Mouse (Mus musculus) lung, adult 2 months (tissue): ENCODE data around the gene Nmt1. TPM values are rescaled to one million over a fixed set of nuclear protein-coding genes. Genes with fewer than 3 reads are reported as not detected.

ENCODE experiments used
- DNase-seq: peaks from one replicate; pipeline ENCODE4 v3.0.0; 2022
- H3K4me1 ChIP-seq: fragments of 200-500 bp; 2 replicates; pipeline ENCODE4 v1.6.1; 2011; ENCODE audit warnings: low read length; ENCODE audit not compliant: control insufficient read depth, insufficient read depth
- H3K4me3 ChIP-seq: fragments of 200-500 bp; replicated peaks from 2 replicates; pipeline ENCODE3; 2011; ENCODE audit warnings: low read depth, mild to moderate bottlenecking, control low read depth, low read length; ENCODE audit errors: extremely low read depth
- CTCF ChIP-seq: fragments of 200-500 bp; IDR thresholded peaks from 2 replicates; pipeline ENCODE4 v1.5.1; 2011; ENCODE audit warnings: mild to moderate bottlenecking, low read length, control low read depth; ENCODE audit not compliant: insufficient read depth
- POLR2A ChIP-seq: fragments of 200-500 bp; IDR thresholded peaks from 2 replicates; pipeline ENCODE4 v1.6.1; 2011; ENCODE audit warnings: low read depth, mild to moderate bottlenecking, control low read depth, low read length, borderline replicate concordance; ENCODE audit errors: extremely low read depth
- WGBS: fragments of 180-500 bp; shearing (Covaris S2); methylation state at CpG from one replicate; pipeline ENCODE4 v1.1.7; 2018; 5-methylcytosine and 5-hydroxymethylcytosine counted together
- polyA plus RNA-seq: library from polyadenylated mRNA; depleted of rRNA; stranded (reverse); fragments of >200 nt; gene quantifications from 2 replicates; pipeline ENCODE4 v1.2.3, GENCODE M21; 2012

The Nmt1 gene
- polyA plus RNA-seq, 1 experiment = 32.2 TPM

- no peak for TF ChIP-seq CTCF
- WGBS = 67% methylated on average over 6 of the region's 6 CpGs
Measured at GRCm38 (mm10) chr11:103035007-103035406, 7.0 kb downstream of the Nmt1 start.

GRCm38 (mm10) chr11:103036881-103037465, 9.0 kb downstream of the Nmt1 start:
- no peak for DNase-seq
- 79% methylated on average over 8 of the region's 8 CpGs for WGBS
- TF ChIP-seq CTCF (no peak), POLR2A (no peak)
- no peak overlapping the region for H3K4me3 ChIP-seq
- peaks cover 14% of the 10 kb centered on the region for H3K4me1 ChIP-seq

More at GRCm38 (mm10) chr11:103035007-103035406, 7.0 kb downstream of the Nmt1 start:
- DNase-seq = no peak
- Histone ChIP-seq H3K4me3 (no peak overlapping the region), H3K4me1 (peaks cover 14% of the 10 kb centered on the region)

- TF ChIP-seq POLR2A (no peak), CTCF (no peak)
- H3K4me1 ChIP-seq = peaks cover 7% of the 10 kb centered on the region
- DNase-seq = no peak
- H3K4me3 ChIP-seq = no peak overlapping the region
- WGBS = 54% methylated on average over 6 of the region's 6 CpGs
Measured at GRCm38 (mm10) chr11:103038037-103038436, 10.0 kb downstream of the Nmt1 start.

- peaks cover 1% of the 10 kb centered on the region; the same call in 1 of the 2 replicates for H3K4me1 ChIP-seq
- whole genome bisulfite sequencing = 43% methylated on average over 4 of the region's 4 CpGs
- DNase-seq = no peak
- no peak for TF ChIP-seq CTCF
- no peak for TF ChIP-seq POLR2A
- H3K4me3 ChIP-seq = no peak overlapping the region
Measured at GRCm38 (mm10) chr11:103042828-103043227, 14.8 kb downstream of the Nmt1 start.

DNA sequence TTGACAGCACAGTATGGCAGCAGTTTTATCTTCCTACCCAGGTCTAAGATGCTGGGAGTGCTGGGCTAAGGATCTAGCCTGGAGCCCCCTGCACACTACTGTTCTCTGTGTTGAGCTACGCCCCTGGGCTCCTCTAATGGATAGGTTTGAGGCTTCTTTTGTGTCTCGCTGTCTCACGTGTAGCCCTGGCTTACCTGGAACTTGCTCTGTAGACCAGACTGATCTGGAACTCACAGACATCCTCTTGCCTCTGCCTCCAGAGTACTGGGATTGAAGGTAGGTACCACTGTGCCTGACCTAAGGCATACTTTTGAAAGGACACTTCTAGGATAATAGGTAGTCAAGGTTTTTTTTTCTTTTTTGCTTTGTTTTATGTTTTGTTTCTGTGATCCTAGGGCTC, 16.0 kb downstream of the Nmt1 start:
- Histone ChIP-seq H3K4me3 (no peak overlapping the region), H3K4me1 (no peaks in the 10 kb centered on the region)
- 96% methylated on average over 3 of the region's 3 CpGs for WGBS
- DNase-seq = no peak
- TF ChIP-seq CTCF (no peak), POLR2A (no peak)

GRCm38 (mm10) chr11:103046286-103046685, 18.3 kb downstream of the Nmt1 start:
- WGBS = 59% methylated on average over 8 of the region's 8 CpGs
- H3K4me3 ChIP-seq = no peak overlapping the region
- DNase-seq = no peak
- TF ChIP-seq CTCF = no peak
- TF ChIP-seq POLR2A = no peak
- H3K4me1 ChIP-seq = peaks cover 5% of the 10 kb centered on the region

GRCm38 (mm10) chr11:103049611-103050010, 21.6 kb downstream of the Nmt1 start:
- Histone ChIP-seq H3K4me1 (peaks cover 9% of the 10 kb centered on the region), H3K4me3 (no peak overlapping the region)
- WGBS = 75% methylated on average over 5 of the region's 5 CpGs
- DNase-seq = no peak
- no peak for TF ChIP-seq CTCF
- no peak for TF ChIP-seq POLR2A

DNA sequence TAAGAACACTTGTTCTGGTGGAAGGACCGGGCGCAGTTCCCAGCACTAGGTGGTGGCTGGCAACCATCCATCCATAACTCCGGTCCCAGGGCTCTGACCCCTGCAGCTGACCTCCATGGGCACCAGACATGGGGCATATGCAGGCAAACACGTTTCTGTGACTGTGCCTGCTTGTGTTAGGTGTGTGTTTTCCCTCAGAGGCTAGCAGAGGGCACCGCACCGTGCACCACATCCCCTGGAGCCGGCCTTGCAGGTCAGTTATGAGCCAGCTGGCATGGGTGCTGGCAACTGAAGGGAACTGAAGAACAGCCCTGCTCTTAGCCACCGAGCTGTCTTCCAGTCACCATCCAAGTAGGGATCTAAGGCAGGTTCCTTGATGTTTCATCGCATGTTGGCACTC, 22.2 kb downstream of the Nmt1 start:
- DNase-seq = no peak
- Histone ChIP-seq H3K4me3 (no peak overlapping the region), H3K4me1 (peaks cover 9% of the 10 kb centered on the region)
- TF ChIP-seq CTCF (no peak), POLR2A (no peak)
- 62% methylated on average over 9 of the region's 9 CpGs for WGBS

DNA sequence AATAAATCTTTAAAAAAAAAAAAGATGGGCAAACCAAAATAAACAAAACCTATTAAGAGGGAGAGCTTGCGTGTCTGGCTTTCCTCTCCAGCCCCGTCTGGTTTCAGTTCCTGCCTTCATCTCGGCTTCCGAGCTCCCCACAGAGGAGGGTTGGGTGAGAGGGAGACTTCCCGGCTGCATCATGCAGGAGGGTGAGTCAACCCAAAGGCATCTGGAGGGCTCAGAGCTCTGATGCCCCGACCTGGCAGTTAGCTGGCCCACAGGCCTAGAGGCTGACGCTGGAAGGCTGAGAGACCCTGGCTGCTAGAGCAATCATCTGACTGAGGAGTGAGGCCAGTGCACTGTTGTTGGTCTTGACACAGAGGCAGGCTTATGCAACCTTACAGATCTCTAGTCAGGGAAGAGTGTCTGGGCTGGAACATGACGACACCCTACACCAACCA, 23.3 kb downstream of the Nmt1 start:
- Histone ChIP-seq H3K4me3 (no peak overlapping the region), H3K4me1 (peaks cover 9% of the 10 kb centered on the region)
- peak; percentile 70 for DNase-seq
- TF ChIP-seq CTCF (no peak), POLR2A (no peak)
- WGBS = 23% methylated on average over 8 of the region's 8 CpGs

- DNase-seq = no peak
- H3K4me1 ChIP-seq = peaks cover 9% of the 10 kb centered on the region
- TF ChIP-seq CTCF (no peak), POLR2A (no peak)
- WGBS = 85% methylated on average over 6 of the region's 6 CpGs
- no peak overlapping the region for H3K4me3 ChIP-seq
Measured at GRCm38 (mm10) chr11:103052078-103052477, 24.1 kb downstream of the Nmt1 start.
